Mouse (Mus musculus) olfactory bulb, adult 2 months (tissue): ENCODE measurements around the gene Gm11733.

Experiments
- CTCF ChIP-seq: fragments of 200-500 bp; IDR thresholded peaks from 2 replicates; pipeline ENCODE4 v1.5.1; 2012; ENCODE audit warnings: low read depth, mild to moderate bottlenecking, low read length, moderate library complexity; ENCODE audit not compliant: insufficient read depth
- POLR2A ChIP-seq: fragments of 200-500 bp; IDR thresholded peaks from 2 replicates; pipeline ENCODE4 v1.6.1; 2012; ENCODE audit warnings: mild to moderate bottlenecking, low read depth, low read length, moderate library complexity; ENCODE audit not compliant: insufficient read depth

DNA sequence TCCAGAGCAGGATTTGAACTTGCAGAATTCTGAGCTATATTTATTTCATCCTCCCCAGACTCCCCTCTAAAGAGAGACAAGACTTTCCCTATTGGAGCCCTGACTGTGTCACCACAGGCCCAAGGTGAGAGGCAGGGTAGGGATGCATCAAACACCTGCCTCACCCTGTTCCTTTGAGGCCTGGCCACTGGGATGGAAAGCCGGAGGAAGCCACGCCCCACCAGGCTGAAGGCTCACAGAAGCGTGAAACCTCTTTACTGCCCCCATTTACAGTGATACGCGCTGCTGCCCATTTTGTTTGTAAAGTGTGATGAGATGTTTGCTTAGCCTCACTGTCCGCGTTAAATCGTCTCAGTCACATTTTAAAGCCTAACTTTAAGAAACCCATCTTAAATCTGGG, 25.0 kb upstream of the Gm11733 start:
- no peak for TF ChIP-seq CTCF
- TF ChIP-seq POLR2A = no peak
